In genomic region chr2:75224443-75224842, GRCm38 (mm10) we compare ENCODE assay signal across 8 mouse cellular contexts.
DNase-seq lines count a peak whose midpoint lies in the region; ATAC-seq lines count a peak whose summit lies in the region.

No protein-coding gene starts in this region.

- H3K27me3 ChIP-seq in heart, embryonic 16.5 days (ENCODE audit: control insufficient read depth, insufficient read depth, low read length): no peaks in the 10 kb centered on the region

- H3K4me3 ChIP-seq in heart, embryonic 16.5 days (ENCODE audit: low read length): no peak overlapping the region

- peak; percentile 26 for DNase-seq in embryo, embryonic 11 days
- no peak for DNase-seq in embryo, embryonic 10 days (ENCODE audit: low spot score)
- DNase-seq in right cerebral cortex, postnatal 25 days: peak; percentile 25
- DNase-seq in right cerebral cortex, adult 2 months (ENCODE audit: low spot score in 2 of 2): no peak
- DNase-seq in layer of hippocampus, adult 18-20 months (ENCODE audit: low spot score in 2 of 2): peak; percentile 8 to 48
- no peak for DNase-seq in c-Kit-positive CD71-positive TER-119-positive erythroid progenitor cells, embryonic 14.5 days (ENCODE audit: low spot score)

- H3K27ac ChIP-seq in heart, embryonic 16.5 days (ENCODE audit: low read length): no peak overlapping the region

- no peaks in the 10 kb centered on the region for H3K4me1 ChIP-seq in heart, embryonic 16.5 days (ENCODE audit: control insufficient read depth, insufficient read depth, low read length)

- no peaks in the 10 kb centered on the region for H3K9me3 ChIP-seq in heart, embryonic 16.5 days (replicated peaks; ENCODE audit: control insufficient read depth, low read length)

- H3K4me2 ChIP-seq in heart, embryonic 16.5 days (ENCODE audit: low read depth, low read length): no peak overlapping the region

- peak; percentile 89 for ATAC-seq in heart, embryonic 16.5 days (replicated peaks; ENCODE audit: extremely low read depth, insufficient read depth, low FRiP score)
- no peak for ATAC-seq in inflammation-experienced regulatory T-cells, adult 6 months

- no peak overlapping the region for H3K9ac ChIP-seq in heart, embryonic 16.5 days (ENCODE audit: low read length)

- H3K36me3 ChIP-seq in heart, embryonic 16.5 days (ENCODE audit: control insufficient read depth, insufficient read depth): no peaks in the 10 kb centered on the region

- 45% methylated on average over 5 of the region's 5 CpGs for WGBS in heart, embryonic 16.5 days

Comparison
In these comparisons a context has a peak if more than half of its experiments do, and no peak if none do; other contexts are left out.
1. DNase-seq: peak in embryo, embryonic 11 days (single experiment), right cerebral cortex, postnatal 25 days (single experiment) and layer of hippocampus, adult 18-20 months (2 of 2); none in embryo, embryonic 10 days (single experiment), right cerebral cortex, adult 2 months (0 of 2) and c-Kit-positive CD71-positive TER-119-positive erythroid progenitor cells, embryonic 14.5 days (single experiment).